In the genomic region with DNA sequence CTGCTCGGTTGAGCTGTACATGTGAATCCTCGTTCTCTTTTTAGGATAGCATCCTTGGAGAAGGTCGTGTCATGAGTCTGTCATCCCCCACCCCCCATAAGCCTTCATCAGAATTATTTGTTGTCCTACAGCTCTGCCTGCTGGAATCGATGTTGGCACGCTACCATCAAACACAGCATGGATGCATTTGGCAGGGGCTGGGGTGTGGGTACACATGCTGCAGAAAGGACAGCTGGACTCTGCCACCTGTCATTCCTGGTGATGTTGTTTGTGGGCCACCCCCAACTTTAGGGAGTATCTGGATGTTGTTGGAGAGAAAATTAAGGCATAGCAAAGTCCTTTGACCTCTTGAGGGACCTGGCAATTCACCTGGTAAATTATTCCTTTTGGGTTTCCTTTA, we compare ENCODE assay signal across 24 mouse cellular contexts. TPM values are rescaled to one million over a fixed set of nuclear protein-coding genes. Genes with fewer than 3 reads are reported as not detected.
DNase-seq lines count a peak whose midpoint lies in the region; ATAC-seq and TF ChIP-seq lines count a peak whose summit lies in the region.
"Had no signal": no experiment of that assay in that cellular context is flagged by ENCODE, and none has a peak within 500 bp of the region (broad histone marks: within the 10 kb centered on the region; RNA-seq: fewer than 3 reads in every experiment).

No protein-coding gene starts in this region.

- H3K9ac ChIP-seq in hindbrain, embryonic 13.5 days = no peak overlapping the region
- H3K9ac ChIP-seq in hindbrain, embryonic 12.5 days = no peak overlapping the region
- no peak overlapping the region for H3K9ac ChIP-seq in liver, postnatal 0 days (replicated peaks)
- H3K9ac ChIP-seq in liver, embryonic 11.5 days (ENCODE audit: low read depth, low read length) = no peak overlapping the region
- no peak overlapping the region for H3K9ac ChIP-seq in forebrain, embryonic 16.5 days (replicated peaks; ENCODE audit: low read depth, low read length)
- no peak overlapping the region for H3K9ac ChIP-seq in hindbrain, postnatal 0 days (replicated peaks; ENCODE audit: low read length)
- H3K9ac ChIP-seq: embryonic facial prominence, embryonic 12.5 days; limb, embryonic 12.5 days; liver, embryonic 15.5 days; midbrain, embryonic 12.5 days; neural tube, embryonic 12.5 days had no signal

- peaks cover 8% of the 10 kb centered on the region; the same call in 1 of the 2 replicates for H3K27me3 ChIP-seq in hindbrain, embryonic 13.5 days
- H3K27me3 ChIP-seq in hindbrain, embryonic 12.5 days = no peaks in the 10 kb centered on the region
- no peaks in the 10 kb centered on the region for H3K27me3 ChIP-seq in liver, postnatal 0 days (ENCODE audit: insufficient read depth, low read length)
- H3K27me3 ChIP-seq in liver, embryonic 11.5 days (replicated peaks; ENCODE audit: control insufficient read depth, insufficient read depth, low read length) = no peaks in the 10 kb centered on the region; the same call in 1 of the 2 replicates
- no peaks in the 10 kb centered on the region for H3K27me3 ChIP-seq in forebrain, embryonic 16.5 days (replicated peaks; ENCODE audit: control insufficient read depth, insufficient read depth, low read length)
- no peaks in the 10 kb centered on the region for H3K27me3 ChIP-seq in hindbrain, postnatal 0 days (ENCODE audit: insufficient read depth, low read length)
- H3K27me3 ChIP-seq: embryonic facial prominence, embryonic 12.5 days; limb, embryonic 12.5 days; liver, embryonic 15.5 days; midbrain, embryonic 12.5 days; neural tube, embryonic 12.5 days had no signal

- WGBS in hindbrain, embryonic 13.5 days = 71% methylated on average over 5 of the region's 5 CpGs
- 72% methylated on average over 5 of the region's 5 CpGs for WGBS in hindbrain, embryonic 12.5 days
- 61% methylated on average over 5 of the region's 5 CpGs for WGBS in liver, postnatal 0 days (ENCODE audit: insufficient replicate concordance)
- 69% methylated on average over 5 of the region's 5 CpGs for WGBS in liver, embryonic 11.5 days
- WGBS in forebrain, embryonic 16.5 days = 43% methylated on average over 5 of the region's 5 CpGs
- 55% methylated on average over 5 of the region's 5 CpGs for WGBS in hindbrain, postnatal 0 days

- H3K9me3 ChIP-seq in hindbrain, embryonic 13.5 days = no peaks in the 10 kb centered on the region
- no peaks in the 10 kb centered on the region for H3K9me3 ChIP-seq in hindbrain, embryonic 12.5 days (replicated peaks)
- H3K9me3 ChIP-seq in liver, postnatal 0 days (ENCODE audit: low read length) = no peaks in the 10 kb centered on the region
- H3K9me3 ChIP-seq in liver, embryonic 11.5 days (ENCODE audit: control insufficient read depth, low read length) = no peaks in the 10 kb centered on the region
- H3K9me3 ChIP-seq in forebrain, embryonic 16.5 days (ENCODE audit: control insufficient read depth, low read length) = no peaks in the 10 kb centered on the region
- H3K9me3 ChIP-seq in hindbrain, postnatal 0 days (ENCODE audit: low read length) = no peaks in the 10 kb centered on the region
- H3K9me3 ChIP-seq: embryonic facial prominence, embryonic 12.5 days; limb, embryonic 12.5 days; liver, embryonic 15.5 days; midbrain, embryonic 12.5 days; neural tube, embryonic 12.5 days had no signal

- no peak overlapping the region for H3K4me3 ChIP-seq in hindbrain, embryonic 13.5 days
- H3K4me3 ChIP-seq in hindbrain, embryonic 12.5 days = no peak overlapping the region
- H3K4me3 ChIP-seq in liver, postnatal 0 days (ENCODE audit: low read depth, low read length) = no peak overlapping the region
- no peak overlapping the region for H3K4me3 ChIP-seq in liver, embryonic 11.5 days (ENCODE audit: low read depth, low read length)
- H3K4me3 ChIP-seq in forebrain, embryonic 16.5 days (replicated peaks; ENCODE audit: low read length) = no peak overlapping the region
- H3K4me3 ChIP-seq in hindbrain, postnatal 0 days (ENCODE audit: low read length) = no peak overlapping the region
- H3K4me3 ChIP-seq: embryonic facial prominence, embryonic 12.5 days; erythroblast, embryonic 14.5 days; heart, adult 2 months; limb, embryonic 12.5 days; liver, embryonic 15.5 days; midbrain, embryonic 12.5 days; neural tube, embryonic 12.5 days had no signal

- peak; percentile 24 for DNase-seq in liver, postnatal 0 days
- DNase-seq in liver, embryonic 11.5 days (ENCODE audit: low spot score) = no peak
- DNase-seq in hindbrain, postnatal 0 days (ENCODE audit: low spot score) = peak; percentile 70
- no peak for DNase-seq in natural killer cell, adult 2 months (ENCODE audit: low spot score in 2 of 2)
- DNase-seq: adrenal gland, postnatal 36 days; cerebellum, adult 18-20 months; gastrocnemius, postnatal 14 days; heart, adult 2 months; heart, postnatal 4 days; thymus, postnatal 14 days had no signal

- H3K4me2 ChIP-seq in hindbrain, embryonic 13.5 days = no peak overlapping the region
- no peak overlapping the region for H3K4me2 ChIP-seq in hindbrain, embryonic 12.5 days (replicated peaks)
- no peak overlapping the region for H3K4me2 ChIP-seq in liver, postnatal 0 days (ENCODE audit: low read depth, low read length)
- no peak overlapping the region for H3K4me2 ChIP-seq in liver, embryonic 11.5 days
- H3K4me2 ChIP-seq in forebrain, embryonic 16.5 days (ENCODE audit: low read length) = no peak overlapping the region
- H3K4me2 ChIP-seq in hindbrain, postnatal 0 days (ENCODE audit: low read depth, low read length) = no peak overlapping the region
- H3K4me2 ChIP-seq: embryonic facial prominence, embryonic 12.5 days; limb, embryonic 12.5 days; liver, embryonic 15.5 days; midbrain, embryonic 12.5 days; neural tube, embryonic 12.5 days had no signal

- TF ChIP-seq CTCF in liver, postnatal 0 days (IDR thresholded peaks at IDR 0.05; ENCODE audit: low read depth) = no peak
- TF ChIP-seq CTCF in hindbrain, postnatal 0 days (IDR thresholded peaks at IDR 0.05; ENCODE audit: low read depth) = no peak

- no peak for TF ChIP-seq EP300 in liver, postnatal 0 days (IDR thresholded peaks at IDR 0.05; ENCODE audit: low read depth)

- no peaks in the 10 kb centered on the region for H3K36me3 ChIP-seq in hindbrain, embryonic 13.5 days
- H3K36me3 ChIP-seq in hindbrain, embryonic 12.5 days = no peaks in the 10 kb centered on the region
- H3K36me3 ChIP-seq in liver, postnatal 0 days (replicated peaks; ENCODE audit: insufficient read depth, low read length) = no peaks in the 10 kb centered on the region
- H3K36me3 ChIP-seq in liver, embryonic 11.5 days (ENCODE audit: control insufficient read depth, insufficient read depth, low read length) = no peaks in the 10 kb centered on the region
- no peaks in the 10 kb centered on the region for H3K36me3 ChIP-seq in forebrain, embryonic 16.5 days (ENCODE audit: control insufficient read depth, insufficient read depth)
- no peaks in the 10 kb centered on the region for H3K36me3 ChIP-seq in hindbrain, postnatal 0 days (ENCODE audit: insufficient read depth, low read length)
- H3K36me3 ChIP-seq: embryonic facial prominence, embryonic 12.5 days; limb, embryonic 12.5 days; liver, embryonic 15.5 days; midbrain, embryonic 12.5 days; neural tube, embryonic 12.5 days had no signal

- H3K27ac ChIP-seq in hindbrain, embryonic 13.5 days = no peak overlapping the region
- H3K27ac ChIP-seq in hindbrain, embryonic 12.5 days = no peak overlapping the region
- no peak overlapping the region for H3K27ac ChIP-seq in liver, postnatal 0 days (ENCODE audit: low read depth)
- H3K27ac ChIP-seq in liver, embryonic 11.5 days (ENCODE audit: low read depth, low read length) = no peak overlapping the region
- no peak overlapping the region for H3K27ac ChIP-seq in forebrain, embryonic 16.5 days (ENCODE audit: low read length)
- H3K27ac ChIP-seq in hindbrain, postnatal 0 days = no peak overlapping the region
- H3K27ac ChIP-seq: embryonic facial prominence, embryonic 12.5 days; heart, adult 2 months; limb, embryonic 12.5 days; liver, embryonic 15.5 days; midbrain, embryonic 12.5 days; neural tube, embryonic 12.5 days had no signal

- H3K4me1 ChIP-seq in hindbrain, embryonic 13.5 days (replicated peaks) = no peaks in the 10 kb centered on the region
- H3K4me1 ChIP-seq in hindbrain, embryonic 12.5 days = no peaks in the 10 kb centered on the region
- H3K4me1 ChIP-seq in liver, postnatal 0 days (ENCODE audit: insufficient read depth) = no peaks in the 10 kb centered on the region
- H3K4me1 ChIP-seq in liver, embryonic 11.5 days (replicated peaks; ENCODE audit: control insufficient read depth, insufficient read depth, low read length) = no peaks in the 10 kb centered on the region
- no peaks in the 10 kb centered on the region; the same call in 1 of the 2 replicates for H3K4me1 ChIP-seq in forebrain, embryonic 16.5 days (replicated peaks; ENCODE audit: control insufficient read depth, insufficient read depth, low read length)
- H3K4me1 ChIP-seq in hindbrain, postnatal 0 days (ENCODE audit: insufficient read depth, low read length) = no peaks in the 10 kb centered on the region
- H3K4me1 ChIP-seq: embryonic facial prominence, embryonic 12.5 days; limb, embryonic 12.5 days; liver, embryonic 15.5 days; midbrain, embryonic 12.5 days; neural tube, embryonic 12.5 days had no signal

- ATAC-seq in hindbrain, embryonic 13.5 days (ENCODE audit: low FRiP score) = peak; percentile 52; the same call in 1 of the 2 replicates
- no peak for ATAC-seq in hindbrain, embryonic 12.5 days (ENCODE audit: low FRiP score)
- ATAC-seq in liver, postnatal 0 days = no peak
- ATAC-seq in liver, embryonic 11.5 days (replicated peaks; ENCODE audit: low FRiP score) = no peak
- ATAC-seq in forebrain, embryonic 16.5 days = peak; percentile 55
- ATAC-seq in hindbrain, postnatal 0 days = peak; percentile 80
- ATAC-seq: intestine, postnatal 0 days; lung, postnatal 0 days had no signal

RNA-seq across cellular contexts. Expression of a gene that starts 38.8 kb away (rescaled TPM):
- polyA plus RNA-seq in hindbrain, embryonic 13.5 days (2015; fragmentation: Nextera tagmentation; extraction: Ambion mirVana) = 1.7 and 2.1 TPM in 2 replicates
- 4.3 and 5.2 TPM in 2 replicates for polyA plus RNA-seq in hindbrain, embryonic 12.5 days (2016; fragmentation: Nextera tagmentation; extraction: Ambion mirVana)
- 10.1 and 12.6 TPM in 2 replicates for polyA plus RNA-seq in liver, postnatal 0 days (2015; fragmentation: Nextera tagmentation; extraction: Ambion mirVana)
- polyA plus RNA-seq in liver, embryonic 11.5 days (2014; fragmentation: Nextera tagmentation; extraction: Ambion mirVana) = 8.8 and 10.5 TPM in 2 replicates
- polyA plus RNA-seq in forebrain, embryonic 16.5 days (2015; fragmentation: Nextera tagmentation; extraction: Ambion mirVana) = 0.11 TPM in 1 of 2 replicates, not detected in the other
- total RNA-seq in hindbrain, postnatal 0 days (2014; rRNA removed) = 5.4 and 7.5 TPM in 2 replicates
- polyA plus RNA-seq in hindbrain, postnatal 0 days (2015; fragmentation: Nextera tagmentation; extraction: Ambion mirVana) = 0.38 and 0.58 TPM in 2 replicates
- total RNA-seq: adrenal gland, postnatal 36 days; gastrocnemius, postnatal 14 days; heart, adult 2 months; heart, postnatal 4 days; layer of hippocampus, adult 18-20 months; left cerebral cortex, adult 8-10 months had no signal
- polyA plus RNA-seq: cortical plate, adult 2 months; erythroblast, embryonic 14.5 days; limb, embryonic 12.5 days had no signal

Comparison
In these comparisons a context has a peak if more than half of its experiments do, and no peak if none do; other contexts are left out.
1. ATAC-seq: peak in hindbrain, embryonic 13.5 days (single experiment), forebrain, embryonic 16.5 days (single experiment) and hindbrain, postnatal 0 days (single experiment); none in hindbrain, embryonic 12.5 days (single experiment), liver, postnatal 0 days (single experiment) and liver, embryonic 11.5 days (single experiment).
2. DNase-seq: peak in liver, postnatal 0 days (single experiment) and hindbrain, postnatal 0 days (single experiment); none in liver, embryonic 11.5 days (single experiment) and natural killer cell, adult 2 months (0 of 2).